Mouse (Mus musculus): Measurements from ENCODE around the gene Lrrc8c.

Lrrc8c gene

GRCm38 (mm10) chr5:105558517-105558916 is 39.3 kb downstream of the Lrrc8c start:
- no peak for DNase-seq

DNA sequence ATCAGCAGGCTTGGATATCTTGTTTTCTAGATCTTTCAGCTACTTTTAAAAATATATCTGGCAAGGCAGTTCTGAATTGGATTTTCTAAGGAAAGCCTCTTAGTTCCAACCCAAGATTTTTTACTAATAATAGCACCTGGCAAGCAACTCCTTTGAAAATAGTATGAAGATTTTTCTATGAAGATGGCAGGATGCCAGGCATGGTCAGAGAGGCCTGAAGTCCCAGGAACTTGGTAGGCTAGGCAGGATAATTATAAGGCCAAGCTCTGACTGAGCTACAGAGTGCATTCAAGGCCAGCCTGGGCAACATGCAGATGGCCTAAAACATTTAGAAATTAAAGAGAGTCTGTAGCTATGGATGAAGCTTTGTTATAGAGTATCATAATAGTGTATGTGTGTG is 42.7 kb downstream of the Lrrc8c start:
- no peak for DNase-seq

DNA sequence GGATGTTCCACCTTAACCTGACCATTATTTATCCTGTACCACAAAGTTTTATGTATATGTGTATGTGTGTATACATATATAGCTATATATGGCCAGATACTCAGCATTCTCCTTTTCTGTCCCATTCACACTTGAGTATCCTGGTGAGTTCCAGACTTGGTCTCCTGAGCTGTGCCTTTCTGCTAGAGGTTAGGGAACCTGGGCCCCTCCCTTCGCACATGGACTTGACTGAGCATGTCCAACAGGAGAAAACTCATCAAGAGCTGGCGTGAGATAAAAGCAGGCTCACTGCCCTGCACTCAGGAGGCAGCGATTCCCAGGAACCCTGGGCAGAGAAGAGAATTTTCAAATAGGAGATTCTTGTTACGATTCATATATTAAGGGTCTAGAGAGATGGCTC is 45.6 kb downstream of the Lrrc8c start:
- DNase-seq, result no peak

DNA sequence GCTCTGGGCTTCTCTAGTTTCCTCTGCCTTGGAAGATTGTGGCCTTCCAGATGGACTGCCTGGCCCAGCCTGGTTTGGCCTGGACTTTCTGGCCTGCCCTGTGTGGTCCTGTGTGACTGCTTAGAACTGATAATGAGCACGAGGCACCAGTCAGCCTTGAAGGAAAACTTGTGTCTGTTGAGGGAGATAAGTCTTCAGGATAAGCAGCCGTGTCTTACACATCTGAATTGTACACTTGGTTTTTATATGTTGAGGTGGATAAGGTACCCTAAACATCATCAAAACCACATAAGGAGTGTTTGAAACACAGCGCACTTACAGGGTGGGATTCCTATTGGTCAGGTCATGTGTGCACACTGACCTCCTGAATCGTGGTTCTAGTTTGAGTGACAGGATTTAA is 46.6 kb downstream of the Lrrc8c start:
- no peak for DNase-seq

- no peak for DNase-seq
These were observed 47.7 kb downstream of the Lrrc8c start for GRCm38 (mm10) chr5:105566852-105567412.

DNA sequence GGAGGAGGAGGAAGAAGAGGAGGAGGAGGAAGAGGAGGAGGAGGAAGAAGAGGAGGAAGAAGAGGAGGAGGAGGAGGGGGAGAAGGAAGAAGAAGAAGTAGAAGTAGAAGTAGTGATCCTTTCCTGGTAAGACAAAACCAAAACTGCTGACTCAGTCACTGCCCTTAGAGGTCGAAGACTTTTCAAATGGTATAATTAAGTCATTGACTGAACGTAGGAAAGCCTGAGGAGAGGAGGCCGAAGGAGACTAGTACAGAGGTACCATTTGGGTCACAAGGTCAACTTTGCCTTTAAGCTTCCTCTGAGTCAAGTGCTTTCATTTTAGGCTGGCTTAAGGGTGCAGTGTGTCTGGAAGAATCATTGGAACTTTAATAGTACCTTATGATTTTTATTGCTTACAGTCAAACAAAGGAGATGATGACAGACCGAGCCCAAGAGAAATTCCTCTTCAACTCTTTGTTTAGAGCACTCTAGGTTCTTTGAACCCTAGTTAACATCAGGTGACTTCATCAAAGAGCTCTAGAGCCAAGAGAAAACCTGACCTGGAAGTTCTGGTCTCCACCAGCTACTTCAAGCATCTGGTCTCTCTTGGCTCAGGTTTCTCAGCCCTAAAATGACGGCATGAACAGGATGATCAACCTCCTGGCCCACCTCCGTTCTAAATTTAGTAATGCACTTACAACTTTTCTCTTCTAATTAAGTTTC is 49.0 kb downstream of the Lrrc8c start:
- no peak for DNase-seq

- no peak for DNase-seq
These were observed 50.0 kb downstream of the Lrrc8c start for GRCm38 (mm10) chr5:105569168-105569567.

DNA sequence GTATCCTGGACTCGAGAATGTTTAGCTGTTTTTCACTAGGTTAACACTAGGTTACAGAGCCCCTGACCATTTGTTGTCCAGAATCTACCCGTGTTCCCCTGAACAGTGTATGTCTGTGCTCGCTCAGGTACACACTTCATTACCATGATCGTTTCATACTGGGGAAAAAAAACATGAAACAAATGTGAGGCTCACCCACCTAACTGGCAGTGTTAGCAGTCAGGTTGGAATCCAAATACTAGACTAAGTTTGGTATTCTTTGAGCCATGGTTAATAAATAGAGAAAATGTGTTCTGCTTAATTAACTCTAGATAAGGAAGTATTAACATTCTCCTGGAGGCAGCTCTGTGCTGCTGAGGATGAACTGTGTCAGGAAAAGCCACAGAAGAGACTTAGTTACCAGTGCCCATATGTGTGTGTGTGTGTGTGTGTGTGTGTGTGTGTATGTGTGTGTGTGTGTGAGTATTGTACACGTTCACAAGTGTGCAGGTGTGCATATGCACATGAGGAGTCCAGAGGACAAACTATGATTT is 53.0 kb downstream of the Lrrc8c start:
- no peak for DNase-seq

DNA sequence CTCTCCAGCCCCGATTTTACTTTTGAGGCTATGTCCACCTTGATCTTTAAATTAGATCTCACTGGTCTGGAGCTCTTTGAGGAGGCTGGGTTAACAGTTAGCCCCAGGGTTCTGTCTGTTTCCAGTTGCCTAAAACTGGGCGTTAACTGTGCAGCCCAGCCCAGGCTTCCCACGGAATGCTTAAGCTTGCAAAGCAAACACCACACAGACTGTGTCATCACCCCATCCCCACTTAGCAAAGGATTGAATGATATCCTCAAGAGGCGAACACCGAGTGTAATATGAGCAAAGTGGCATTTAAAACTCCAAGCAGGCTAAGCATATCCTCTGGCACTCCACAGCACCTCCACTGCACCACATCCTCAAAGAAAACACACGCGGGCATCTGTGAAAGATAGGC is 53.7 kb downstream of the Lrrc8c start:
- no peak for DNase-seq

DNA sequence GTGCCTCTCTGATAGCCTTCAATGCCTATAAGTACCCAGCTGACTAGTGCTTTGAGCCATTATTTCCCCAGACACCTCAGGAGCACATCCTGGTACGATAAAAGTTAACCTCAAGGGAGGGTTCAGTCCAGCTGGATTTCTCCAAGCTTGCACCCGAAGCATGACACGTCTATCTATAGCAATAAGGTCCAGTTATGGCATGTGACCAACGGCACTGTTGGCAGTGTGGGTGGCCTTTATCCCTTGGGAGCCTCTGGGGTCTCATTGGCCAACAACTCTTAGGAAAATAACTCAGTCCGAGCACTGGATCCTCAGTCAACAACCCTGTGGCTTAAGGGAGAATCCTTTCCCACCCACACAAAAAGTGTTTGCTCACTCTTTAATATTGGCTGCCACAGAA is 55.6 kb downstream of the Lrrc8c start:
- no peak for DNase-seq

DNA sequence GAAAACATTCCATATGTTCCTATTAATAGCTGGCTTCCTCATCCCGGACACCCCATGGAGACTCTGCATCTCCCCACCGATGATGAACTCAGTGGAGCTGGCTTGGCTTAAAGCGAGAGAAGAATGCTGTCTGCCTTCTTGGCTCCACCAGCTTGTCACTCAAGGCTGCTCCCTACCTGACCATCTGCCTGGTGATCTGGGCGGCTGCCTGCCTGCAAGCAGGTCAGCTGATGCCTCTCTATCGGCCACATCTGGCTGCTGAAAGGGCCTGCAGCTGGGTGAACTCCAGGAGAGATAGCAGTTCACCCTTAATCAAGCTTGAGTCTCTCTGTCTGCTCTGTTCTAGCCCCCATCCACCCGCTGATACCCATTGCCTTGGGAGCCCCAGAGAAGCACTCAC is 56.7 kb downstream of the Lrrc8c start:
- DNase-seq, result no peak

GRCm38 (mm10) chr5:105580909-105581308 is 61.7 kb downstream of the Lrrc8c start:
- no peak for DNase-seq

DNA sequence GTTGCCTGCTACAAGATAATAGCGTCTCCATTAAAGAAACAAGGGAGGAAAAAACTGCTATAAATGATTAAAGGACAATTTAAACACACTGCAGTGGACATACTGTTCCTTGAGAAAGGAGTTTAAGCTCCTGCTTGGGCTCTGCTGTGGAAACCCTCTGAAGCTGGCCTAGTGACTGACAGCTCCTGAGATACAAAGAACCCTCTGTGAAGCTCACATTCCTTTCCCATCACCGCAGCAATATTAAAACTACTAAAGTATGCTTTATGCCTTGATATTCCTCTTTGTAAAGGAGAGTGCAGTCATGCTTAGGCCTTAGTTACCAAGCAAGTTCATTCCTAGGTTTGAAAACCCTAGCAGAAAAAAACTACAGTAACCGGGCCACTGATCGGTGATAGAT is 66.7 kb downstream of the Lrrc8c start:
- DNase-seq, result no peak

GRCm38 (mm10) chr5:105586655-105587054 is 67.5 kb downstream of the Lrrc8c start:
- peak; percentile 56 for DNase-seq

GRCm38 (mm10) chr5:105587471-105587870 is 68.3 kb downstream of the Lrrc8c start:
- no peak for DNase-seq

DNA sequence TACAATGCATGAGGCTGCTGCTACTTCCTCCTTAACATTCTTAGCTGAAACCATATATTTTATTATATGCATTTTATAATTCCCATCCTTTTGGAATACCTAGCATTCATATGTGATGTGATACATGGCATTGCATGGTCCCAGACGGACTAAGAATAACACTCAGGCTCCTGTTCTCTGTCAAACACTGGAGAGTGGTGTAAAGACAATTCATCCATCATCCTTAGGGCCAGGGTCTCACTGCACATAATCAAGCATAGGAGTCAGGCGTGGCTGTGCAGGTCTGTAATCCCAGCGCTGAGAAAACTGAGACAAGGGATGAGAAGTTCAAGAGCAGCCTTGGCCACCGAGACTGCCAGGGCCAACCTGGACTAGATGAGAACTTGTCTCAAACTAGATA is 69.5 kb downstream of the Lrrc8c start:
- DNase-seq, result no peak

DNA sequence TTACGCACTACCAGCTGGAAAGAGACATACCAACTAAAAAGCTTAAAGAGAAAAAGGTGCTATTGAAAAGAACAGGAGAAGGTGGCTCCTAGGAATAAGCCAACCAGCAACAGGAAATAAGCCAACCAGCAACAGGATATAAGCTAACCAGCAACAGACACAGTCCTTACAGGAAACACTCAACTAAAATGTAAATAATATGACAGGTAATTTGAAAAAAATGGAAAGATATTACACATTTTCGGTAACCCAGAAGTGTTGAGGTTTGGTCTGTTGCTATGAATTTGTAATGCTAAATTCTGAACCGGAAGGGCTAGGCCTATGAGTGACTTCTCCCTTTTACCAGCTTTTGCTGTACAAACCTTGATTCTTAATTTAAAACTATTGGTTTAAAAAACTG is 69.9 kb downstream of the Lrrc8c start:
- DNase-seq, result no peak

- no peak for DNase-seq
These were observed 73.2 kb downstream of the Lrrc8c start for GRCm38 (mm10) chr5:105592396-105592795.

DNA sequence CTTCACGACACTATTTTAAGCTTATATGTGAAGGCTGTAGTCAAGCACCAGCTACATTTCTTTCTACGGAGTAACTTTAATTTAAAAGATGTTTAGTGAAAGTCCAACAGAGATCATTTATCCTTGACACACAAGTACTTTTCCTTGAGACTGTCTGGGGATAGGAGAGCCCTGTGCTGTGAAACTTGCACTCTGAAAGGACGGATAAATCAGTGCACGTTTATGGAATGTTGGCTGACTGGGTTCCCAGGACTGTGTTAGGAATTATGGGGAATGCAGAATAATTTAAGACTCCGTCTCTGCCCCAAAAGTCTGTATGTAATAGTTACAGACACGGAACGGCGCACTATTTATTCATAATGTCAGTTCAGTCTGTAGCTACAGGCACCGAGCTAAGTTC is 74.4 kb downstream of the Lrrc8c start:
- DNase-seq, result no peak

DNA sequence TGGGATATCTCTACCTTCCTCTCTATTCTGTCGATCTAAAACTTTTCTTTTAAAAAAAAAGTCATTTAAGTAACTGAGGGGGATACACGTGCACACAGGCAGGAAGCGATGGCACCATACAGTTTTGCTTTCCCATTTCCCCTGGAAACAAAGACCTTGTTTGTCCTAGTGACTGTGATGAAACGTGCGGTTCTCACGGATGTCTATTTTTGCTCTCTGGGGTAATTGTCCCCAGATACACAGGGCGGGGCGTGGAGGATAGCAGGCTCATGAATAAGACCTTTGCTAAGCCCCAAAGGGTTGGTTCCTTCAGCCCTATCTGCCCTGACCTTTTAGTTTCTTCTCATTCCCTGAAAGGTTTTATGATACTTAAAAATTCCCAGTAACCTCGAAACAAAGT is 79.7 kb downstream of the Lrrc8c start:
- DNase-seq, result peak; percentile 38

DNA sequence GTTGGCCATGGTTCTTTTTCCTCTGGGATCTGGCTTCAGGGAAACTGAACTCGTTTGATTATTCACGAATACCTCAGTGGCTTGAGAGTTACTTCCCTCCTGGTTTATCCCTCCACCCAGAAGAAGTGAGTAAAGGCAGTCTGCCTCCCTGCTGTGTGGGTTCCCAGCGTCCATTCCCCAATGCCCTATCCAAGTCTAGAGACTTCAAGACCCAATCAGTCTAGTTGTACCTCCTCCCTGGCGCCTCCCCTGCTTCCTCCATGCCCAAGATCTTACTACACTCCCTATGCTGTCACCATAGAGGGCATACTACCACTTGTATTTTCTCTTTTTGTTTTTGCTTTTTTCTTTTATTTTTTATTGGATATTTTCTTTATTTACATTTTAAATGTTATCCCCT is 80.1 kb downstream of the Lrrc8c start:
- DNase-seq, result no peak

DNA sequence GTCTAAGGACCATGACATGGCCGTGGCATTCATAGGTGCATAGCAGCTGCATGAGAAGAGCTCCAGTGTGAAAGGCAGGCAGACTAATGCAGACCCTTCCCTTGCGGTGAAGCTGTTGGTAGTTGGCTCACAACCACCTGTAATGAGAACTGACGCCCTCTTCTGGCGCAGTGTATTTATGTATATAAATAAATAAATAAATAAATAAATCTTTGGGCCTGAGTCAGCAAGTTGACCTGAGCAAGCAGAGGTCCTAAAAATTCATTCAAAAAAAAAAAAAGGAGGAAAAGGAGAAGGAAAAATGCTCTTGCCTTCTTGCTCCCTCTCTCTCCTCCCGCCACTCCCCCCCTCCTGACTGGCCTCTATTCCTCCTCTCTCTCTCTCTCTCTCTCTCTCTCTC is 81.8 kb downstream of the Lrrc8c start:
- DNase-seq, result no peak

- no peak for DNase-seq
These were observed 83.4 kb downstream of the Lrrc8c start for GRCm38 (mm10) chr5:105602585-105602984.

DNA sequence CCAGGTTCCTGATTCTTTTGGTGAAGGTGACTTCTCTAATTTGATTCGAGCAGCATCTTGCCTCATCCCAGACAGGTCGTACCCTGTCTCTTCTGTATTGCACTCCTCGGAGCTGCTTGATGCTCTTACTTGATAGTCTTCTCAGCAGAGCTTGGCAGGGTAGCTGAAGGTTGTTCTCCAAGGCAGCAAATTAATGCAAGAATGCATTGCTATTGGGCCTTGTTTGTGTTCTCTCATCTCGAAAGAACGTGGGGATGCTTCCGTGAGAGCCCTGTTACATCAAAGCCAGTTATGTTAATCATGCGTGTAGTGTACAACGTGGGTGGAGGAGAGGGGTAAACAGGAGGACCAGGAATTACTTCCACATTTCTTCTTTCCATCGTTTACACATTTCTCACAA is 86.5 kb downstream of the Lrrc8c start:
- DNase-seq, result no peak

DNA sequence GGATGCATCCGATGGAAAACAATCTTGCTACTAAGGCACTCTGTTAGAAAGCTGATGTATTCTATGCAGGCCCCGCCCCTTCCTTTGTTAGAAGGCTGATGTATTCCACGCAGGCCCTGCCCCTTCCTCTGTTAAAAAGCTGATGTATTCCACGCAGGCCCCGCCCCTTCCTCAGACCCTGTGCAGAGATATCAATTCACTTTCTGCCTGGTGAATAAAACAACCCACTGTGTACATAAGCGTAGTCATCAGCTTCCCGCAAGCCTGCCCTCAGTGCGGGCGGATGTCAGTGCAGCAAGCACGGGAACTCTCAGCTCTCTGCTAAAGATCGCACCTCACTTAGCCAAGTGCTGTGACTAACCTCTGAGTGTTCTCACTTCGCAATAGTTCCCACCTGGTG is 90.5 kb downstream of the Lrrc8c start:
- DNase-seq, result no peak
